Mouse (Mus musculus): ENCODE results near the gene F10. TPM values are rescaled to one million over a fixed set of nuclear protein-coding genes. Genes with fewer than 3 reads are reported as not detected.

The F10 gene
- total RNA-seq (2017): 1.1 and 5.2 TPM in 2 replicates

- peak; percentile 22 to 27; a peak in 1 of 4 replicates for ATAC-seq (replicated peaks in 1 of 2; ENCODE audit: insufficient read depth in 1 of 2, low FRiP score in 2 of 2, low TSS enrichment in 1 of 2, low read depth in 1 of 2, poor library complexity in 2 of 2, severe bottlenecking in 2 of 2)
Observed at GRCm38 (mm10) chr8:13037015-13037414, at the start of gene F10. Gene F10, plus strand, starts transcription at chr8:13037308.

DNA sequence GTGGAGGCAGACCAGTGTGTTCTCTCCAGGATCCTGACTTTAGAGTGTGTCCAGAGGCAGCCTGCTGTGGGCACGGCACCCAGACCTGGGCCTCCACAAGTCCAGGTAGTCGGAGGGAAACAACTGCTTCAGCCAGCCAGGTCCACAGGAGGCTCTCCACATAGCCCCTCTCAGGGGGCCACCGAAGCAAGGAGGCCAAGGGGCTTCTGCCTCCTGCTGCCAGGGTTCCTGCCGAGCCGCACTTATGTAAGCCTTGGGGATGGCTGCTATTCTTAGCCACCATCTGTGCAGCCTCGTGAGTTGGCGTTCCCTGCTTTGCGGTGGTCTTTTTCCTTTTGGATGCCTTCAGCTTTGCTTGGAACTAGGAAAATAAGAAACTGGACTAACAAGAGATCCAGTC lies 49.5 kb upstream of the F10 start:
- ATAC-seq (replicated peaks in 1 of 2; ENCODE audit: insufficient read depth in 1 of 2, low FRiP score in 2 of 2, low TSS enrichment in 1 of 2, low read depth in 1 of 2, poor library complexity in 2 of 2, severe bottlenecking in 2 of 2): no peak

DNA sequence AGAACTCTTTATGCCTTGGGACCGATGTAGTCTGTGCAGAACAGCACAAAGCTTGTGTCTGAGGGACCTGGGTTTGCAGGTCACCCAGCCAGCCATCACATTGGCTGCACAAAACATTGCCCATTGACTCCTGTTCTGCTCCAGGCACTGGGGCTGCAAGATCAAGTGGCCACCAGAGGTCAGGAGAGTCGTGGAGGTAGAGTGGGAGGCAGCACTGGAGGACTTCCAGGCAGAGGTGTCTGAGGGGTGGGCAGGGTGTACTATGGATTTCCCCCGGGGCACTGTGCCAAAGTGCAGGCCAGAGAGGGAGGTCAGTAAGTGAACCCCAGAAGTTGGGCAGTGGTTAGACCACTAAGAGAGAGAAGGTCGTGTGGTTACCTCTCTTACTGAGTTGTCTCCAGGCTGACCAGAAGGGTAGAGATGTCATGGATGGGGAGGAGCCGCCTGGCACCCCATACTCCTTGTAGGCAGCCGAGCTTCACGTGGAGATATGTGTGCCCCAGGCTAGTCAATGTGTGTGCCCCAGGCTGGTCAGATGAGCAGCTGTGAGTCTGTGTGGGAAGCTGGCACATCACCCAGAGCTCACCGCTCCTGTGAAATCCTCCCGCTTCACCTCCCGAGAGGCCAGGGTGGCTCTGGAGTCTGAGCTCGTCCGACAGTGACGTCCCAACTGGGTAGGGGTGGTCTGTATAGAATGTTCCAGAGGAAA lies 48.2 kb upstream of the F10 start:
- ATAC-seq (replicated peaks in 1 of 2; ENCODE audit: insufficient read depth in 1 of 2, low FRiP score in 2 of 2, low TSS enrichment in 1 of 2, low read depth in 1 of 2, poor library complexity in 2 of 2, severe bottlenecking in 2 of 2): no peak

DNA sequence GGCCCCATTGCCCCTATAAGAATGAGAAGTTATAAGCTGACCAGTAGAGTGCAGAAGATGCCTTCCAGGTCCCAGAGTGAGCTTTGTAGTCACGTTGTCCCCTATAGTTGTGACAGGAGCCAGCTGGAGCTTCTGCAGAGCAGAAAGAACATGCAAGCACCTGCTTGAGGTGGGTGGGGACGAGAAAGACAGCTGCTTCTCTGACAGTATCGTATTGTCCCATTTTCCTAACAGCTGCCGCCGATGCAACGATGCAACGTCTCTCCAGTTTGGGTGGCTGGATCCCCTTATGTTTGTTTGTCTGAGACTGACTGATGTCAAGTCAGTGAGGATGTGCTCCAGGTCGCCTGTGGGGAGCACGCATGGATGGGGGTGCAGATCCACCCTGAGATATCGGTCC lies 45.7 kb upstream of the F10 start:
- ATAC-seq (replicated peaks in 1 of 2; ENCODE audit: insufficient read depth in 1 of 2, low FRiP score in 2 of 2, low TSS enrichment in 1 of 2, low read depth in 1 of 2, poor library complexity in 2 of 2, severe bottlenecking in 2 of 2): no peak

GRCm38 (mm10) chr8:12994468-12994867 lies 42.6 kb upstream of the F10 start:
- no peak for ATAC-seq (replicated peaks in 1 of 2; ENCODE audit: insufficient read depth in 1 of 2, low FRiP score in 2 of 2, low TSS enrichment in 1 of 2, low read depth in 1 of 2, poor library complexity in 2 of 2, severe bottlenecking in 2 of 2)

- ATAC-seq (replicated peaks in 1 of 2; ENCODE audit: insufficient read depth in 1 of 2, low FRiP score in 2 of 2, low TSS enrichment in 1 of 2, low read depth in 1 of 2, poor library complexity in 2 of 2, severe bottlenecking in 2 of 2): no peak
Observed at GRCm38 (mm10) chr8:12995481-12995880, 41.6 kb upstream of the F10 start.

DNA sequence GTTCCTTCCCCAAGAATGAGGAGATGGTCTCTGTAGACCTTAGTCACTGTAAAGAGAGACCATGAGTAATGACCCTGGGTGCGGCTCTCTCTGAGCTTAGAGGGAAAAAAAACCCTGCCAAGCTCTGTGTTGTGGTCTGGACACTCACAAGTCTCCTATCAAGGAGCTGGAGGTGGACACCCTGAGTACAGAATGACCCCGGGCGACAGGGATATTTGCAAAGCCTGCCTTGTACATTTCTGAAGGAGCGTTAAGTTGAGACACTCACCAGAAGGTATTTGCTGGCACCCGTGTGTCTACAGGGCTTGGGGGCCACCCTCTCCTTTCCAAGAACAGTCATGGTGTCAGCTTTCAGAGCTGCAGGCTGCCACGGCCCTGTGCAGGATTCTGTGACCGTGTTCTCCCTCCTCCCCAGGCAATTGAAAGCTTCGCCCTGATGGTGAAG lies 40.3 kb upstream of the F10 start:
- ATAC-seq (replicated peaks in 1 of 2; ENCODE audit: insufficient read depth in 1 of 2, low FRiP score in 2 of 2, low TSS enrichment in 1 of 2, low read depth in 1 of 2, poor library complexity in 2 of 2, severe bottlenecking in 2 of 2): no peak

DNA sequence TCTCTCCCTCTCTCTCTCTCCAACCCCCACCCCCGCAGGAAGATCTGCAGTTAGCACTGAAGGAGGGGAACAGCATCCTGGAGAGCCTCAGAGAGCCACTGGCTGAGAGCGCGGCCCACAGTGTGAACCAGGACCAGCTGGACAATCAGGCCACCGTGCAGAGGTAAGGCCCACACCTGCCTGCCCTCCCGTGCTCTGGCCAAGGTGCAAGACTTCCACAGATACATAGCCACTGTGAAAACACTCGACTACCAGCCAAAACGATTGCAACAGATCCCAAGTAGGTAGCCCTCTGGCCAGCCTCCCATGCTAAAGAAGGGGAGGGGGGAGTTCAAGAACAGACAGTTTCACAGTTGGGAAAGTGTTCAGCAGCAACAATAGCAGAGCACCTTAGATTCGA lies 38.8 kb upstream of the F10 start:
- no peak for ATAC-seq (replicated peaks in 1 of 2; ENCODE audit: insufficient read depth in 1 of 2, low FRiP score in 2 of 2, low TSS enrichment in 1 of 2, low read depth in 1 of 2, poor library complexity in 2 of 2, severe bottlenecking in 2 of 2)

DNA sequence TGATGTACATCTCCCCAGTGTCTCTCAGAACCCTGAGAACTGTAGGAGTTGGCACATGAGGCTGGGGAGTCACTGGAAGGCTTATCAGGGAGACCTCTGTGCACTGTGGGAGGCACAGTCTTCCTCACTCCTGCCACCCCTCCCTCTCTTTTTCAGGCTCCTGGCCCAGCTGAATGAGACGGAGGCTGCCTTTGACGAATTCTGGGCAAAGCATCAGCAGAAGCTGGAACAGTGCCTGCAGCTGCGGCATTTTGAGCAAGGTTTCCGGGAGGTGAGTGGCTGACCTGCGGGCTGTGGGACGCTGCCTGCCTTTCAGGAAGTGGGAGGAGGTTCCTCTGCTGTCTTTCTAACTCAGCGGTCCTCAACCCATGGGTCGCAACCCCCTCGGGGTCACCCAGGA lies 37.3 kb upstream of the F10 start:
- ATAC-seq (replicated peaks in 1 of 2; ENCODE audit: insufficient read depth in 1 of 2, low FRiP score in 2 of 2, low TSS enrichment in 1 of 2, low read depth in 1 of 2, poor library complexity in 2 of 2, severe bottlenecking in 2 of 2): peak in 1 of 2 experiments; percentile 57; a peak in 2 of 4 replicates

- ATAC-seq (replicated peaks in 1 of 2; ENCODE audit: insufficient read depth in 1 of 2, low FRiP score in 2 of 2, low TSS enrichment in 1 of 2, low read depth in 1 of 2, poor library complexity in 2 of 2, severe bottlenecking in 2 of 2): no peak
Observed at GRCm38 (mm10) chr8:13007458-13007857, 29.6 kb upstream of the F10 start.

GRCm38 (mm10) chr8:13010313-13010712 lies 26.8 kb upstream of the F10 start:
- no peak for ATAC-seq (replicated peaks in 1 of 2; ENCODE audit: insufficient read depth in 1 of 2, low FRiP score in 2 of 2, low TSS enrichment in 1 of 2, low read depth in 1 of 2, poor library complexity in 2 of 2, severe bottlenecking in 2 of 2)

DNA sequence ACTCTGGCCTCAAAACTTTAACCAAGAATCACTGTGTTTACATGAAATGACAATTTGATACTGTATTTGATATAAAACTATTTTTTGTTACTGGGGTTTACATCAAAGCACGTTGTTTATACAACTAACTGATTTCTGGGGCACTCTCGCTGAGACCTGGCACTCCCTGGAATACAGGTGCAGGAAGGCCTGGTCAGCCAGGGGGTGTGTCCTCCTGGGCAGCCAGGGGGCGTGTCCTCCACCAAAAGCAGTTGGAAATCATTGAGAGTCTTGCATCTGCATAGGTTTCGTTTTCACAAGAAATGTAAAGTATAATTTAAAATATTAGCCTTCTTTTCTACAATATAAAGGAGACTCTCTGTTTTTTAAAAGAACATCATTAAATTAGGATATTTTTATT lies 17.5 kb upstream of the F10 start:
- ATAC-seq (replicated peaks in 1 of 2; ENCODE audit: insufficient read depth in 1 of 2, low FRiP score in 2 of 2, low TSS enrichment in 1 of 2, low read depth in 1 of 2, poor library complexity in 2 of 2, severe bottlenecking in 2 of 2): no peak

DNA sequence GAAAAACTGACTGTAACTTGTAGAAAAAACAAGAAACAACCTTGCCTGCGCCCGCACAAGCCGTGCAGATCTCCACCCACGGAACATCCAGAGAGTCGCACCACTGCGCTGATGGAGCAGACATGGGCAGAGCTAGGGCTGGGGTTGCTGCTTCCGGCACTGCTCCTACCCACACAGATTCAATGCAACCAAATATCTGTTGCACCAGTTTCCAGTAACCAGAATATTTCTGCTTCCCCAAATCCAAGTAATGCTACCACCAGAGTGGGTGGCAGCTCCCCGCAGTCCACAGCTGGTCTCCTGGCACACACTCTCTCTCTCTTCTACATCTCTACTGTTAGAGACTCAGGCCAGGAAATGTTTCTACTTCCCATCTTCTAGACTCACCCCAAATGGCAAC lies 15.3 kb upstream of the F10 start:
- peak in 1 of 2 experiments; percentile 24; a peak in 1 of 4 replicates for ATAC-seq (replicated peaks in 1 of 2; ENCODE audit: insufficient read depth in 1 of 2, low FRiP score in 2 of 2, low TSS enrichment in 1 of 2, low read depth in 1 of 2, poor library complexity in 2 of 2, severe bottlenecking in 2 of 2)

- ATAC-seq (replicated peaks in 1 of 2; ENCODE audit: insufficient read depth in 1 of 2, low FRiP score in 2 of 2, low TSS enrichment in 1 of 2, low read depth in 1 of 2, poor library complexity in 2 of 2, severe bottlenecking in 2 of 2): no peak
Observed at GRCm38 (mm10) chr8:13025487-13026224, 11.5 kb upstream of the F10 start, which contains the start of gene F7. Gene F7, plus strand, starts transcription at chr8:13026034.

DNA sequence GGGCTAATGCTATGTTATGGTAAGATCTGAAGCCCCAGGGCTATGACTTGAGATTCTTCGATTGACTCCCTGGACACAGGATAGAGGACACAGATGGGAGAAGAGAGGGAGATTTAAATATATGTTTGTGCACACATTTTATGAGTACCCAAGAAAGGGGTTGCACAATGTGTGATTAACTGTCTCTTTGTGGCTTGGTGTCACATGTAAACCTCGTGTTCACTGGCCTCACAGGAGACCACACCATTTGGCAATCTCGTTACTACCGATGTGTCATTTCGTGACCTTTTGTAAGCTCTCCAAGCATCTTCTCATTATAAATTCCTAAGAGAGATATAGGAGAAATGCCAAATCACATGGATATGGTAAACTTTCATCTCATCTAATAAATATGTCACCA lies 9.5 kb upstream of the F10 start:
- peak in 1 of 2 experiments; percentile 29; a peak in 1 of 4 replicates for ATAC-seq (replicated peaks in 1 of 2; ENCODE audit: insufficient read depth in 1 of 2, low FRiP score in 2 of 2, low TSS enrichment in 1 of 2, low read depth in 1 of 2, poor library complexity in 2 of 2, severe bottlenecking in 2 of 2)

DNA sequence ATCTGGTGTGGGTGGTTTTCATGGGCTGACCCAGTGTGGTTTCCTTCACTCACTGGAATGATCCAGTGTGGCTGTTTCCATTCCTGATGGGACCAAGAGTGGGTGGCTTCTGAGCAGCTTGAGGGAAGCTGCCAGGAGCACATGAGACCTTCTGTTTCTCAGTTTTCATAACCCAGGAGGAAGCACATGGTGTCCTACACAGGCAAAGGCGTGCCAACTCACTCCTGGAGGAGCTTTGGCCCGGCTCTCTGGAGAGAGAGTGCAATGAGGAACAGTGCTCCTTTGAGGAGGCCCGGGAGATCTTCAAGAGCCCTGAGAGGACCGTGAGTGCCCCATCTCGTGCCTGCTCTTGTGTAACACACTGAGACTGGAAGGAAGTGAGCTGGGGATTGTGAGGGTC lies 8.6 kb upstream of the F10 start:
- peak in 1 of 2 experiments; percentile 15; a peak in 1 of 4 replicates for ATAC-seq (replicated peaks in 1 of 2; ENCODE audit: insufficient read depth in 1 of 2, low FRiP score in 2 of 2, low TSS enrichment in 1 of 2, low read depth in 1 of 2, poor library complexity in 2 of 2, severe bottlenecking in 2 of 2)

DNA sequence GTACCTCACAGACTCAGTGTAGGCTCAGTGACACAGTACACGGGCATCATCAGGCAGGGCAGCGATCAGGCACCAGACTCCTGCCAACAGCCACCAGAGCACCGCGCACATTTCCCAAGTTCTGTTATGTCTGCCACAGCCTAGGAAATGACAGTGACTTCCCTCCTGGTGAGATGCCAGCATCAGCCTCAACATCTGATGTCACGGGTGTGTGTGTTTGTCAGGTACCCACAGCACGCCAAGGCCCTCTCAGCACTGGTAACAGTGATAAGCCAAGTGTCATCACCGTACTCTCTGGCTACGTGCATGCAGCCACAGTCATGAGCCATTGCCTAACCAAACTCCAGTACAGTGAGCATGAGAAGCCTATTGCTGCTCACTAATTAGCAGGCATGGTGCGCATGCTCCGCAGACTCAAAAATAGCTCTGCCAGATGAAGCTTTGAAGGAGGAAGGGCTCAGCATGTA lies 729 bp upstream of the F10 start:
- peak; percentile 22 to 49; a peak in 2 of 4 replicates for ATAC-seq (replicated peaks in 1 of 2; ENCODE audit: insufficient read depth in 1 of 2, low FRiP score in 2 of 2, low TSS enrichment in 1 of 2, low read depth in 1 of 2, poor library complexity in 2 of 2, severe bottlenecking in 2 of 2)

DNA sequence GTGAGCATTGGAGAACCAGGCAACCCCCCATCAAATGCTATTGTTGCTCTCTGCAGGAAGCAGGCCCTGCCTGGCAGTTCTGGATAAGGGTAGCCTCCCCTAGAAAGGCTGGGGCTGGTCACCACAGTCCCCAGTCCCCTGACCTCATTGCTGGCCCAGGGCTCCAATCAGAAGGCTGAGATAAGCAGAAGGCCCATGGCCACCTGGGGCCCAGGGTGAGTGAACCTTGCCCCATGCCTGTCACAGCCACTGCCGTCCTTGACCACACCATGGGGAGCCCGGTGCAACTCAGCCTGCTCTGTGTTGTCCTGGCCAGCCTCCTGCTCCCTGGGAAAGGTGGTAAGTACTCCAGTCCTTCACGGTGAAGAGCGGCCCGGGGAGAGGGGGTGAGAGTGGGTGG lies 461 bp downstream of the F10 start:
- ATAC-seq (replicated peaks in 1 of 2; ENCODE audit: insufficient read depth in 1 of 2, low FRiP score in 2 of 2, low TSS enrichment in 1 of 2, low read depth in 1 of 2, poor library complexity in 2 of 2, severe bottlenecking in 2 of 2): no peak

Data from hematopoietic stem cell, adult 5-6 weeks (primary cell).